Mouse (Mus musculus): ENCODE measurements at regions not wholly inside any gene's neighbourhood (a gene's known extent, or its start where the extent isn't known, plus 50 kb on each side); places are given as distances from the start of the nearest gene placed in this dataset.

DNA sequence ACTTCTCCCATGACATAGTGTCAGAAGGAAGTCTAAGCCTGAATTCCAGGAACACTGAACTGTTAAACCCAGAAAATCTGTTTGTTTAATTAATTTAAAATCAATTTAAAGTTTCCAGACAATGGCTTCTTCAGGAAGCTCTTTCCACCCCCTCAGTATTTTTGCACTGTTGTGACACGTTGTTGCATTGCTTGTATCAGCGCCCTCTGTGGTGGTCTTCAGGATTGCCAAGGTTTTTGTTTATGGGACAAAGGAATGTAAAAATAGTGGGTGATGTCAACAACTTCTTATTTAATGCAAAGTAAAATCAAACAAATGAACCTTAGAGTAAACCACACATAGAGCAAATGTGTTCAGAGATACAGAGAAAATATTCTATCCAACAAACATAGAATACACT, 107.5 kb downstream of the Nab1 start:
- TF ChIP-seq CTCF (conservative IDR thresholded peaks at IDR 0.05; ENCODE audit: low read length) (peak; percentile 42), POU5F1 (IDR thresholded peaks at IDR 0.05; ENCODE audit: borderline replicate concordance, low read length) (no peak)

All from E14TG2a.4 (cell line).